Mouse (Mus musculus) small intestine, adult 2 months (tissue): Measurements from ENCODE around the gene Pcca. TPM values are rescaled to one million over a fixed set of nuclear protein-coding genes. Genes with fewer than 3 reads are reported as not detected.

Source experiments
- H3K27ac ChIP-seq: fragments of 200-500 bp; 2 replicates; pipeline ENCODE4 v1.5.1; 2012; ENCODE audit warnings: low read depth, low read length, control low read depth, inconsistent platforms; ENCODE audit not compliant: insufficient read depth
- H3K27me3 ChIP-seq: fragments of 200-500 bp; 2 replicates; pipeline ENCODE4 v1.6.1; 2012; ENCODE audit warnings: mild to moderate bottlenecking, moderate library complexity, low read length, inconsistent platforms; ENCODE audit not compliant: control insufficient read depth, insufficient read depth
- H3K36me3 ChIP-seq: fragments of 200-500 bp; 2 replicates; pipeline ENCODE4 v1.6.1; 2012; ENCODE audit warnings: mild to moderate bottlenecking, low read length, control low read depth, inconsistent platforms; ENCODE audit not compliant: control insufficient read depth, insufficient read depth
- H3K4me1 ChIP-seq: fragments of 200-500 bp; 2 replicates; pipeline ENCODE4 v1.6.1; 2012; ENCODE audit warnings: low read length, inconsistent platforms, mixed read lengths; ENCODE audit not compliant: control insufficient read depth, insufficient read depth, insufficient read length
- H3K4me3 ChIP-seq: fragments of 200-500 bp; 2 replicates; pipeline ENCODE4 v1.5.1; 2012; ENCODE audit warnings: low read depth, mild to moderate bottlenecking, control low read depth, inconsistent platforms, low read length, moderate library complexity
- CTCF ChIP-seq: fragments of 200-500 bp; IDR thresholded peaks from 2 replicates; pipeline ENCODE4 v1.5.1; 2012; ENCODE audit warnings: low read depth, mild to moderate bottlenecking, control low read depth, inconsistent platforms, low read length, moderate library complexity, mixed read lengths; ENCODE audit not compliant: insufficient replicate concordance, insufficient read length; ENCODE audit errors: extremely low read depth
- POLR2A ChIP-seq: fragments of 200-500 bp; IDR thresholded peaks from 2 replicates; pipeline ENCODE4 v1.6.1; 2012; ENCODE audit warnings: low read depth, mild to moderate bottlenecking, control low read depth, inconsistent platforms, low read length, moderate library complexity
- WGBS: fragments of 180-500 bp; shearing (Covaris S2); methylation state at CpG from one replicate; pipeline ENCODE4 v1.1.7; 2018; 5-methylcytosine and 5-hydroxymethylcytosine counted together
- polyA plus RNA-seq: library from polyadenylated mRNA; depleted of rRNA; stranded (reverse); fragments of >200 nt; gene quantifications from 2 replicates; pipeline ENCODE4 v1.2.3, GENCODE M21; 2012

The Pcca gene
- polyA plus RNA-seq, 1 experiment = 2.1 TPM

DNA sequence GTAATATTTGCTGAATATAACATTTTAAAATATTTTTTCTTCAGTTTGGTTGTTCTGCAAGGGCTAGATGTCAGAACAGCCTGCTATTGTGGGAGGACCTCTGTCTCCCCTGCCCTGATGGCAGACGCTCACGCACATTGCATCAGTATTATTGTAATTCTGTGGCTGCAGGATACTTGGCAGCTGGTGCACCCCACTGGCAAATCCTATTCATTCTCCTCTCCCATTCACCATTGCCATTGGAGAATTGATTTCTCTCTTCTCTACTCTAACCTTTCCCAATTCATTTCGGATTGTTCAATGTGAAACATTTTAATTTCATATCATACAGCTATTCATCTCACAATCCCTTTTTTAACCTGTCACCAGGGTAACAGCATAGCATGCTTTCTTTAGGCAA lies 186.9 kb downstream of the Pcca start:
- Histone ChIP-seq H3K4me1 (peaks cover 5% of the 10 kb centered on the region; the same call in 1 of the 2 replicates), H3K27me3 (no peaks in the 10 kb centered on the region), H3K36me3 (no peaks in the 10 kb centered on the region), H3K27ac (no peak overlapping the region), H3K4me3 (no peak overlapping the region)
- TF ChIP-seq CTCF (no peak), POLR2A (no peak)
- WGBS = 73% methylated on average over 3 of the region's 3 CpGs

DNA sequence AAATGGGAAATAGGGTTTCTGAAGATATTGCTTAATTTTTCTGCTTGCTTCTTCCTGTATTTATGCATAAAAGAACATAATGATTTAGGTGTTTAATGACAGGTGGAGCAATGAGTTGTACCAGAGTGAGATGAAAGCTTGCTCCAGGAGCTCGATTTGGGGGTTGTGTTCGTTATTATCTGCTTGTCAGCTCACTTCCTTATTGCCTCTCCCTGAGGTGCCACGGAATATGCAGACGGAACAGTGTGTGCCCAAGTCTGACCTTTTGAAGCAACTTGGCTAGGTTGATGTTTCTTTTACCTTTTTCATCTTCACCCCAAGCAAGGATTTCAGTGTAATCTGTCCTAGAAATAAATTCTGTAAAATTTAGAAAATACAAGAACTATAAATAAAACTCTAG lies 187.6 kb downstream of the Pcca start:
- 15% methylated on average over 4 of the region's 4 CpGs for WGBS
- Histone ChIP-seq H3K27me3 (no peaks in the 10 kb centered on the region), H3K4me3 (no peak overlapping the region), H3K4me1 (peaks cover 5% of the 10 kb centered on the region; the same call in 1 of the 2 replicates), H3K36me3 (no peaks in the 10 kb centered on the region), H3K27ac (no peak overlapping the region)
- TF ChIP-seq CTCF (no peak), POLR2A (no peak)

- Histone ChIP-seq H3K4me3 (no peak overlapping the region), H3K27ac (no peak overlapping the region), H3K36me3 (no peaks in the 10 kb centered on the region), H3K4me1 (no peaks in the 10 kb centered on the region; the same call in 1 of the 2 replicates), H3K27me3 (no peaks in the 10 kb centered on the region)
- WGBS = 88% methylated on average over 1 of the region's 1 CpGs
- no peak for TF ChIP-seq CTCF
- no peak for TF ChIP-seq POLR2A
Observed at GRCm38 (mm10) chr14:122726456-122726855, 192.3 kb downstream of the Pcca start.

DNA sequence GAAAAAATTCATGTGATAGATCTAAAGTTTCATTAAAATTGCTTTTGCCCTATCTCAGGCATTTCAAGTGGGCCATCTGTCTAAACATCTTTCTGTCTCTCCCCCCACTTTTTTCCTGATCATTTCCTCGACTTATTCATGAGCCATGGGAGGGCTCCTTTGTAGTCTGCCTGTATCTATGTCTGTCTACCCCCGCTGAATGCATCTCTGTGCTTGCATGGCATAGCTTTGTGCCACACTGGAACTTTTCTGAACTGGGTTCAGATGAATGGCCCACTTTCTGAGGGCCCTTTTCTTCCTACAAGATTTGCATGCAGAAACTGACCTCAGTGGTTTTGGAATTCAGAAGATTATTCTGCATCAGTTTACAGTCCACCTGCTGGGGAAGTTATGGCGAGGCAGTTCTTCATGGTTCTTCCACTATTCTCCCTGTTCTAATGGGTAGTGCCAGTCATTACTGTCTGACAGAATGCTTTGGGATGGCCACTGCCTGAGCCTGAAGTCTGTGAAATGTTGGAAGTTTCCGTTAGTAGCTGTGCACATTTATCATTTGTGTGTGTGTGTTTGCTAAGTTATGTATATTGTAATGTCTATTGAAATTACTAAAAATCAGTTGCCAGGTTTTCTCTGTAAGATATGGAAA lies 195.4 kb downstream of the Pcca start:
- H3K27me3 ChIP-seq = no peaks in the 10 kb centered on the region
- no peaks in the 10 kb centered on the region for H3K36me3 ChIP-seq
- H3K4me1 ChIP-seq = no peaks in the 10 kb centered on the region; the same call in 1 of the 2 replicates
- TF ChIP-seq POLR2A = no peak
- no peak for TF ChIP-seq CTCF
- H3K4me3 ChIP-seq = no peak overlapping the region
- 89% methylated on average over 4 of the region's 4 CpGs for WGBS
- H3K27ac ChIP-seq = no peak overlapping the region

DNA sequence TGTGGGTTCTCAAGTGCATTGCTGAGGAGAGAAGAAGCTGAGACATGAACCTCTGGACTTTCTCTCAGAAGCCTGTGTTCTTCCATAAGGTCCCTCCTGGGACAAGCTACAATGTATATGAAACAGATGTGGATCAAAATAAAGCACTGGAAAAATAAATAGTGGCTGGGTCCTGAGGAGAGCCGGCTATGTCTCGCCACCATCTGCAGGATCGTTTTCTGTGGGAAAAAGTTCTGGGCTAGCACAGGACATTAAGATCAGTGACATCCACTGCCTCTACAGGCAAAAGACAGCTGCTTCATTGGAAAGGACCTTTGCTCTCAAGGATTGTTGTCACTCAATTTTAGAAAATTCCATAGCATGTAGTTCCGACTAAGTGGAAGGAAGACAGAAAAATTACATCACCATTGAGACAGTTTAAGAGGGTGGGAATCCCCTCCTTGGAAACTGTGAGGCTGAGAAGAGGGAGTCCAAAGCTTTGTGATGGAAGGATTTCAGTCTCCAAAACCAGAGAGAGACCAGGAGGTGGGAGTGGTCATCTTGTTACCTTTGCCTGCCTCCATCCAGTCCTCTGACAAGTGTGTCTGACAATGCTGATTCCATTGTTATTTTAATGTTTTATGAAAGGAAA lies 196.9 kb downstream of the Pcca start:
- H3K27me3 ChIP-seq = no peaks in the 10 kb centered on the region
- H3K4me3 ChIP-seq = no peak overlapping the region
- TF ChIP-seq CTCF = no peak
- no peak for TF ChIP-seq POLR2A
- 56% methylated on average over 4 of the region's 4 CpGs for whole genome bisulfite sequencing
- H3K27ac ChIP-seq = no peak overlapping the region
- H3K4me1 ChIP-seq = no peaks in the 10 kb centered on the region; the same call in 1 of the 2 replicates
- no peaks in the 10 kb centered on the region for H3K36me3 ChIP-seq

DNA sequence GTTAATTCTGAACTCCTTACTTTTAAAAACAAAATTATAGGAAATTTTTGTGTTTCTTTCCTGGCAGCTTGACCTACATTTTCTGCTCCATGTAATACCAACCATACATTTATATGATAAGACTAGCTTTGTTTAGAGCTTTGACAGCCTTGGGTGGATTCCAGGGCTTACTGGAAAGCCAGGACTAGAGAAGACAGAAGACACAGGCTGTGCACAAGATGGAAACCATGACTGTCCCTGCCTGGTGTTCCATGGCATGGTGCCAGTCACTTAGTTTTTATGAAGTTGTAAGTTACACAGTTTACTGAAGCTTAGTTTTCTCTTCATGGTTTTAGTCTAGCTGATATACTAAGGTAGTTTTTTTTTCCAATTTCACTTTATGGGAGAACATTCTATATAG lies 202.7 kb downstream of the Pcca start:
- no peaks in the 10 kb centered on the region for H3K36me3 ChIP-seq
- H3K4me3 ChIP-seq = no peak overlapping the region
- H3K27me3 ChIP-seq = no peaks in the 10 kb centered on the region
- TF ChIP-seq CTCF (no peak), POLR2A (no peak)
- no peaks in the 10 kb centered on the region for H3K4me1 ChIP-seq
- no peak overlapping the region for H3K27ac ChIP-seq

DNA sequence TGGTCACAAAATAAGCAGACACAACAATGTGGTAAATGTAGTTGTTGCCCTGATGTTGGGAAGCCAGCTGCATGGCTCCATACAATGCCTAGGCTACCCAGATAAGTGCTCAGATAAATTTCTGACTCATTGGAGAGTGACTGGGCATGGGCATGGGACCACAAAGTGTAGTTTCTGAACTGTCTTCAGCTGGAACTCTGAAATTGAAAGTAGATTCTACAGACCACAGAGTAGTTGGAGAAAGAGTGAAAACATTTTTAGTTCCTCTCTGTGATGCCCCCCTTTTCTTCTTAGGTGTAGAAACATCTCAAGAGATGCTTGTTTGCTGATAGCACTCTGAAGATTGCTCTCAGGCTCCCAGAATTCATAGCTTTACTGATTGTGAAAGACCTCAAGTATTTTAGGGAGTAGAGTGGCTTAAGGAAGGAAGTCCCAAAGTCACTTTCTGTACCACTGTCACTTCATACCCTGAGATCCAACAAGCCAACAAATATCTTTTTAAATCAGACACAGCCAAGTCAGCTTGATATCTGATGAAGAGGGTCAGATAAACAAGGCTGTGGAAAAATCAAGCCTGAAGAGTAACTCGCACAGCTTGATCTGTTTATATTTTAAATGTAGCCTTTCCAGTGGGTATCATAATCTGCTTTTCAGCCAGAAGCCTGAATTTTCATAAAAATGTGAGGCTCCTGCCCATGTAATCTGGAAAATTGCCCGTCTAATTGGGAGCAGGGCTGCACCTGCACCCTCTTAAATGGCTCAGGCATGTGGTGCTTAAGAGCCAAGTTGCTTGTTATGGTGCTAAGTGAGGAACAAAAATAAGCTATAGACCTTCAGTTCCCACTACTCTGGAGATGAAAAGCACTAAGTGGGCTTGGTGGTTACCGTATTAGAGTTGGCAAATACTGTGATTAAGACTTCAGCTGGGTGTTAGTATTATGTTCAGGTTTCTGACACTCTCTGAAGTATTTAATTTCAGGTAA lies 214.0 kb downstream of the Pcca start:
- H3K4me1 ChIP-seq = no peaks in the 10 kb centered on the region
- no peaks in the 10 kb centered on the region for H3K36me3 ChIP-seq
- 67% methylated on average over 3 of the region's 3 CpGs for WGBS
- no peak overlapping the region for H3K4me3 ChIP-seq
- H3K27me3 ChIP-seq = no peaks in the 10 kb centered on the region
- TF ChIP-seq POLR2A = no peak
- TF ChIP-seq CTCF = no peak
- no peak overlapping the region for H3K27ac ChIP-seq
